Mouse (Mus musculus): Measurements from ENCODE around the gene Rsph10b.

- no peak for TF ChIP-seq CTCF (IDR thresholded peaks at IDR 0.05; ENCODE audit: extremely low read depth, insufficient read depth, low read length)
- TF ChIP-seq POLR2A (IDR thresholded peaks at IDR 0.05; ENCODE audit: extremely low read depth, insufficient read depth, low read length) = no peak
These were observed 49.5 kb downstream of the Rsph10b start for GRCm38 (mm10) chr5:143982361-143982760.
